Mouse (Mus musculus) urinary bladder, postnatal 25 days (tissue): ENCODE measurements around the gene Mlf1.

ENCODE experiments used
- DNase-seq: peaks from one replicate; pipeline ENCODE4 v3.0.0; 2022; ENCODE audit warnings: low spot score

Gene Mlf1

GRCm38 (mm10) chr3:67447143-67447542 lies 73.2 kb downstream of the Mlf1 start:
- no peak for DNase-seq
